ENCODE assay signal across 33 mouse cellular contexts in genomic region chr10:71064576-71064975, GRCm38 (mm10).
"Had no signal": no experiment of that assay in that cellular context is flagged by ENCODE, and none has a peak within 500 bp of the region (broad histone marks: within the 10 kb centered on the region; RNA-seq: fewer than 3 reads in every experiment).

No protein-coding gene starts in this region.

- H3K4me3 ChIP-seq: limb, embryonic 10.5 days; limb, embryonic 12.5 days; limb, embryonic 13.5 days; limb, embryonic 15.5 days; liver, embryonic 12.5 days; liver, embryonic 13.5 days; liver, embryonic 15.5 days; lung, embryonic 15.5 days; megakaryocyte, embryonic 14.5 days; midbrain, embryonic 10.5 days; midbrain, embryonic 12.5 days; midbrain, embryonic 13.5 days; midbrain, embryonic 15.5 days; myocyte; neural tube, embryonic 12.5 days; neural tube, embryonic 13.5 days had no signal

- H3K4me2 ChIP-seq: limb, embryonic 12.5 days; limb, embryonic 13.5 days; limb, embryonic 15.5 days; liver, embryonic 11.5 days; liver, embryonic 12.5 days; liver, embryonic 13.5 days; liver, embryonic 15.5 days; lung, embryonic 14.5 days; lung, embryonic 15.5 days; midbrain, embryonic 11.5 days; midbrain, embryonic 12.5 days; midbrain, embryonic 13.5 days; midbrain, embryonic 15.5 days; neural tube, embryonic 12.5 days; neural tube, embryonic 13.5 days had no signal

- H3K9me3 ChIP-seq: limb, embryonic 10.5 days; limb, embryonic 12.5 days; limb, embryonic 13.5 days; limb, embryonic 15.5 days; liver, embryonic 13.5 days; liver, embryonic 15.5 days; lung, embryonic 15.5 days; midbrain, embryonic 10.5 days; midbrain, embryonic 12.5 days; midbrain, embryonic 13.5 days; midbrain, embryonic 15.5 days; neural tube, embryonic 12.5 days; neural tube, embryonic 13.5 days had no signal

- ATAC-seq: liver, embryonic 12.5 days; liver, postnatal 0 days; lung, postnatal 0 days; midbrain, embryonic 13.5 days; midbrain, embryonic 15.5 days; midbrain, embryonic 16.5 days had no signal

- H3K27me3 ChIP-seq: limb, embryonic 12.5 days; limb, embryonic 13.5 days; limb, embryonic 15.5 days; liver, embryonic 12.5 days; liver, embryonic 13.5 days; liver, embryonic 15.5 days; lung, embryonic 15.5 days; megakaryocyte, embryonic 14.5 days; midbrain, embryonic 12.5 days; midbrain, embryonic 13.5 days; midbrain, embryonic 15.5 days; neural tube, embryonic 12.5 days; neural tube, embryonic 13.5 days had no signal

- H3K27ac ChIP-seq: limb, embryonic 10.5 days; limb, embryonic 12.5 days; limb, embryonic 13.5 days; limb, embryonic 15.5 days; liver, embryonic 12.5 days; liver, embryonic 13.5 days; liver, embryonic 14.5 days; liver, embryonic 15.5 days; lung, embryonic 15.5 days; macrophage; midbrain, embryonic 10.5 days; midbrain, embryonic 12.5 days; midbrain, embryonic 13.5 days; midbrain, embryonic 15.5 days; neural tube, embryonic 12.5 days; neural tube, embryonic 13.5 days had no signal

- H3K4me1 ChIP-seq: liver, embryonic 12.5 days; liver, embryonic 13.5 days; liver, embryonic 15.5 days; megakaryocyte, embryonic 14.5 days; midbrain, embryonic 10.5 days; midbrain, embryonic 12.5 days; midbrain, embryonic 13.5 days; midbrain, embryonic 15.5 days; neural tube, embryonic 12.5 days; neural tube, embryonic 13.5 days had no signal

- H3K9ac ChIP-seq: limb, embryonic 12.5 days; limb, embryonic 13.5 days; limb, embryonic 15.5 days; liver, embryonic 12.5 days; liver, embryonic 13.5 days; liver, embryonic 14.5 days; liver, embryonic 15.5 days; liver, postnatal 0 days; lung, embryonic 14.5 days; lung, embryonic 15.5 days; midbrain, embryonic 12.5 days; midbrain, embryonic 13.5 days; midbrain, embryonic 15.5 days; neural tube, embryonic 12.5 days; neural tube, embryonic 13.5 days had no signal

- H3K36me3 ChIP-seq: limb, embryonic 10.5 days; limb, embryonic 12.5 days; limb, embryonic 13.5 days; limb, embryonic 15.5 days; liver, embryonic 12.5 days; liver, embryonic 13.5 days; liver, embryonic 15.5 days; lung, embryonic 15.5 days; midbrain, embryonic 10.5 days; midbrain, embryonic 12.5 days; midbrain, embryonic 13.5 days; midbrain, embryonic 15.5 days; neural tube, embryonic 12.5 days; neural tube, embryonic 13.5 days had no signal

- DNase-seq: left cerebral cortex, postnatal 4 days; liver; liver, embryonic 13.5 days; liver, postnatal 0 days; lung, adult 18-20 months; lung, adult 2 months; lung, embryonic 14.5 days; lung, postnatal 10 days; lung, postnatal 14 days; lung, postnatal 36 days; lung, postnatal 4 days; midbrain, embryonic 14.5 days had no signal
